Mouse (Mus musculus) myocyte (in vitro differentiated cells): ENCODE data around the gene Axin2.

Source experiments
- CEBPB ChIP-seq: IDR thresholded peaks from 2 replicates; pipeline ENCODE4 v1.6.1; 2011; ENCODE audit warnings: mild to moderate bottlenecking, moderate library complexity; ENCODE audit not compliant: poor library complexity, insufficient read depth, severe bottlenecking
- E2F4 ChIP-seq: IDR thresholded peaks from one replicate; pipeline ENCODE4 v1.6.1; 2011; ENCODE audit warnings: mild to moderate bottlenecking, control low read depth, moderate library complexity; ENCODE audit not compliant: insufficient read depth
- MAX ChIP-seq: IDR thresholded peaks from one replicate; pipeline ENCODE4 v1.6.1; 2011; ENCODE audit warnings: low read depth, mild to moderate bottlenecking, control low read depth
- MYOD1 ChIP-seq, 3 experiments: IDR thresholded peaks; one replicate each; pipeline ENCODE4 v1.6.1; 2011; ENCODE audit warnings: control low read depth in 2 of 3, low read depth in 2 of 3, mild to moderate bottlenecking in 2 of 3, moderate library complexity in 1 of 3; ENCODE audit not compliant: insufficient read length in 2 of 3, control insufficient read depth in 1 of 3
- MYOG ChIP-seq, 3 experiments: IDR thresholded peaks; one replicate each; pipeline ENCODE4 v1.6.1; 2011; ENCODE audit warnings: control low read depth in 2 of 3, low read depth in 2 of 3, mild to moderate bottlenecking in 2 of 3; ENCODE audit not compliant: insufficient read length in 2 of 3, control insufficient read depth in 1 of 3, insufficient read depth in 1 of 3
- POLR2A ChIP-seq: IDR thresholded peaks from one replicate; pipeline ENCODE4 v1.6.1; 2011; ENCODE audit warnings: low read depth, mild to moderate bottlenecking, control low read depth, moderate library complexity; ENCODE audit not compliant: insufficient read length
- POLR2AphosphoS2 ChIP-seq: IDR thresholded peaks from one replicate; pipeline ENCODE4 v1.6.1; 2011; ENCODE audit warnings: low read depth, control low read depth; ENCODE audit not compliant: insufficient read length
- TCF12 ChIP-seq: IDR thresholded peaks from one replicate; pipeline ENCODE4 v1.6.1; 2011; ENCODE audit warnings: mild to moderate bottlenecking, control low read depth; ENCODE audit not compliant: poor library complexity, insufficient read depth, severe bottlenecking
- USF1 ChIP-seq: IDR thresholded peaks from one replicate; pipeline ENCODE4 v1.6.1; 2011; ENCODE audit warnings: low read depth, mild to moderate bottlenecking, control low read depth, moderate library complexity

GRCm38 (mm10) chr11:108923188-108923575 is 3.0 kb downstream of the Axin2 start:
- TF ChIP-seq MAX (no peak), MYOD1 (IDR thresholded peaks at IDR 0.05; ENCODE audit: control insufficient read depth in 1 of 3, insufficient read length in 2 of 3, low read depth in 2 of 3) (no peak), CEBPB (no peak), POLR2A (no peak), USF1 (no peak), POLR2AphosphoS2 (no peak), TCF12 (no peak), E2F4 (no peak), MYOG (IDR thresholded peaks at IDR 0.05; ENCODE audit: control insufficient read depth in 1 of 3, insufficient read depth in 1 of 3, insufficient read length in 2 of 3, low read depth in 2 of 3) (no peak)
